Mouse (Mus musculus) mesoderm, embryonic 11.5 days (tissue): ENCODE measurements around the gene 2810459M11Rik.
"Not testable (repeated sequence)": the region's sequence is repeated elsewhere in the genome, so short reads cannot be mapped to it uniquely, and the experiment has no call there.

ENCODE experiments used
- DNase-seq: peaks from one replicate; pipeline ENCODE4 v3.0.0-alpha.2; 2012; ENCODE audit warnings: low read depth, low spot score

The 2810459M11Rik gene

DNA sequence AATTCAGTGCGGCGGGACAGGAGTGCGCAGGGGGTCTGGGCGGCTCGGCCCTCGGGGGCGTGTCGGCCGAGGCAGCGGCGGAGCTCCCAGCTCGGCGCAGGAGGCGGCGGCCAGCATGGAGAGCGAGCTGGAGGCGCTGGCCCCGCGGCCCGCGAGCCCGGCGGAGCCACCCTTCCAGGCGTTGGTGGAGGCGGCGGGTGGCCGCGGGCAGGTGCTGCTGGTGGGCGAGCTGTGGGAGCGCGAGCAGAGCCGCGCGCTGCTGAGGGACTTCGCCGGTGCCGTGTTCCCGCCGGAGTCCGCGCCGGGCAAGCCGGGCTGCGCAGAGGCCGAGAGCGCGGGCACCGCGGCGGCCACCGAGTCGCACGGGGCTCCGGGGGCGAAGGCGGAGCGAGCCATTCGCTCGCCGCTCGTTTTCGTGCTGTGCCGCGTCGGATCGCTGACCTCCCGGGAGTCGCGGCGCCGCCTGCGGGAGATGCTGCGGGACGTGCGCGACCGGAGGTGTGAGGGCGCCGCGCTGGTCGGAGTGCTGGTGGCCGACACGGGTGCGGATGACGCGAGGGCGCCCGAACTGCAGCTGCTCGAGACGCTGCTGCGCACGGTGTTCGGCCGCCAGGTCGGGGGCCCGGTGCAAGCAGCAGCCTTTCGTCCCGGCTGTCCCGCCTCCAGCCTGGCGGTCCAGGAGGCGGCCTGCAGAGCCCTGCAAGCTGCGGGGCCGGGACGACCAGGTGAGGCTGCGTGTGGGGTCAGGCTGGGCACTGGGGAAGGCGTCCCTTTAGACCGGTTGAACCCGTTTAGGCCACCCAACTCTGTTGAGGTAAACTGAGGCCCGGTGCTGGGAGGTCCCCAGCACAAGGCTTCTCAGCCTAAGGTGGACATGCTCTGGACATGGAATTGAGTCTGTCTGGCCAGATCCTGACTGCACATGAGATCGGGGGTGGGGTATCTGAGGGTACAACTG, at the start of gene 2810459M11Rik:
2810459M11Rik (plus strand) TSS at position 16 of the 958 bp plus-strand sequence.
- DNase-seq = peak; percentile 33

- DNase-seq = no peak
Measured at GRCm38 (mm10) chr1:85997221-85997620, 48.4 kb upstream of the 2810459M11Rik start.

- no peak for DNase-seq
Measured at GRCm38 (mm10) chr1:85998012-85998411, 47.7 kb upstream of the 2810459M11Rik start.

DNA sequence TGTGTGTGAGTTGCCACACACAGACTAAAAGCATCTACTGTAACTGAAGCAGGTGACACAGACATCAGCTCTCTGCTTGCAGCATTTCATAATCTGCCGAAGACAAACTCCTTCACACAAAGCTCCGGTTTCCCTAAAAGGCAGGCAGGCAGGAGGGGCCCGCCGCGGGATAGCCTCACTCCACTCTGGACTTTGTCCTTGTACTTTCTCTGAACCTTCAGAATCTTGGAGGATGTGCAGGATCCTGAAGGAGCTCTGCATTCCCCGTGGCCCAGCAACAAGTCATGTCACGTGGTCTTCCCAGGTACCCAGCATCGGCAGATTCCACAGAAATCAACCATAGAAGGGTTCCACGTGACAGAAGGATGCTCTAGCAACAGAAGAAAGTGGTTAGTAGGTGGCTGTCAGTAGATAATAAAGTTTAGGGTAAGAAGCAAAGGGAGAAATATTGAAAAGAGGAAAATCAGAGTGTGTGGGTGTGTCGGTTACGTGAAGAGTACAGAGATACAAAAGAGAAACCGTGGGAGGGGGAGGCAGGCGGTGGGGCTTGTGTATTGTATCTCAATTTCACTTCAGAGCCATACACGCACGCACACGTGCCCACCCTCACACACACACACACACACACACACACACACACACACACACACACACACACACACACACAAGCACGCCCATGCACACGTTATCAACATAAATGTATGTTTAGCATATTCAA, 45.7 kb upstream of the 2810459M11Rik start:
- DNase-seq = no peak

GRCm38 (mm10) chr1:86005540-86005939, 40.1 kb upstream of the 2810459M11Rik start:
- no peak for DNase-seq

DNA sequence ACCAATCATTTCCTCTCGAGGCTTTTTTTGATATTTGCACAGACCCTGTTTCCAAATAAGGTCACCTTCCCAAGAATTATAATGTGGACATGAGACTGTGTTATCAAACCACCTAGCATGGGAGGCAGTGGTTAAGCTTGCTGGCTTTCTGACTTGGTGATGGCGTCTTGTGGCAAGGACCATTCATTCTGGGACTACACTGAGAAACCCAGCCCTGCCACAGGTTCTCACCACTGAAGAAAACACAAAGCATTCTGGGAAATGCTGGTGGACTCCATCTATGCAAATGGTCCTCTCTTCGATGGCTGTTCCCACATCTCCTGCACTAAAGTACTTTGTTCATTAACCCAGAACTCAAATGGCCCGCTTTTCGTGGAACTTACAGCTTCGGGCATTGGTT, 39.6 kb upstream of the 2810459M11Rik start:
- DNase-seq = no peak

DNA sequence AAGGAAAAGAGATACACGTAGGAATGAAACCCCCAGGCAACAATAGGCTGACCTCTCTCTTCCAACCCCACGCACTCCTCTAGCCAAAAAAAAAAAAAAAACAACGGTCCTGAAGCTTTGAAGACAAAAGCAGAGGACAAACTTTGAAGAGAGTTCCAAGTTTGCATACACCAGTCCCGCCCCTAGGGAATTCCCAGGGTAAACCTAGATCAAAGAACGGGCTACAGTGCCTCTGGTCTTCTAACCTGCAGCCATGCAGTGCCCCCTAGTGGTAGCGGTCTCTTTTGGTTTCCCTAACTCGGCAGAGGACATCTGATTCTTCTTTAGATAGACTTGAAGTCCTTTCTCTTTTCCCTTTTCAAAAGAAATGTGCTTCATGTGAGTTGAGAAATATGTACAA, 37.9 kb upstream of the 2810459M11Rik start:
- DNase-seq = peak; percentile 93

DNA sequence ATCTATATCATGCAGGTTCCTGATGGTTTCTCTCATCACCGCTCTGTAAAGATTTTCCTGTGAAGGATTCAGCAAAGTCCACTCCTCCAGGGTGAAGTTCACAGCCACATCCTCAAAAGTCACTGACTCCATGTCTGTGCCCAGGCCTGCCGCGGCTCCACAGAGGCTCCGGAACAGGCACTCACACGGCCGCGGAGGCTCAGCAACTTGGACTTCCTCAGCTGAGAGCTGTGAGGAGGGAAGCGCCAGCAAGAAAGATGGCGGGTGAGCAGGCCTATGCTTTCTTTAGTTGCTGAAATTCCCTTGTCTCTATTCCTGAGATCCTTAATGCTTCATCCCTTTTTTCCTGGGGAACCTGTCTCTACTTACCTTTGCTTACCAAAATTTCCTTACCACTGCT, 29.9 kb upstream of the 2810459M11Rik start:
- not testable (repeated sequence) for DNase-seq

- no peak for DNase-seq
Measured at GRCm38 (mm10) chr1:86016516-86016915, 29.1 kb upstream of the 2810459M11Rik start, which contains the start of gene Spata3. Gene Spata3, plus strand, starts transcription at chr1:86016816.

- peak; percentile 78 for DNase-seq
Measured at GRCm38 (mm10) chr1:86018235-86019055, 27.2 kb upstream of the 2810459M11Rik start.

DNA sequence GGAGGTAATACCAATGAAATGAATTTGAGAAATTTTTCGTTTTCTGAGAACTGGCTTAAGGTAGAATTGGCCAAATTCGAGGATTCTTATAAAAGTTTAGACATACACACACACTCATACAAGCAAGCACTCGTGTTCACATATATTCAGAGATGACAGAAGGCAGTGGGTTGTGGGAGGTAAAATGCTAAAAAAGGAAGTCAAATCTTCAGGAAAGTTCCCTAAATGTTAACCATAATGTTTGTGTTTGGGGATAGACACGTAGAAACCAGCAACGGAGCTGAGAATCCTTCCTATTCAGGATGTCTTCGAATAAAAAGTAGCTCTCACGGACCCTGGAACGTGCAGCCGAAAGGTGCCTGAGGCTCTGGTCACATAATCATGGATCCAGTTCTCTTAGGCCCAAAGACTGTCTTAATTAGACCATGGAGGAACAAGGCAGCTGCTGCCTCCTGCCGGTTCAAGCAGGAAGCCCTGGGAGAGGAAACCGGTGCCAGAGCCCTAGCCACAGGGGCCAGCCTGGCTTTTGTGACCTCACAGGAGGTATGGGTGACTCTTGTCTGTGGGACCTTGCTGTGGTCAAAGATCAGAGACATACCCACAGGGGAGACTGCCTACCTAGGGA, 24.2 kb upstream of the 2810459M11Rik start:
- DNase-seq = no peak

GRCm38 (mm10) chr1:86032273-86032987, 13.2 kb upstream of the 2810459M11Rik start:
- DNase-seq = peak; percentile 24

DNA sequence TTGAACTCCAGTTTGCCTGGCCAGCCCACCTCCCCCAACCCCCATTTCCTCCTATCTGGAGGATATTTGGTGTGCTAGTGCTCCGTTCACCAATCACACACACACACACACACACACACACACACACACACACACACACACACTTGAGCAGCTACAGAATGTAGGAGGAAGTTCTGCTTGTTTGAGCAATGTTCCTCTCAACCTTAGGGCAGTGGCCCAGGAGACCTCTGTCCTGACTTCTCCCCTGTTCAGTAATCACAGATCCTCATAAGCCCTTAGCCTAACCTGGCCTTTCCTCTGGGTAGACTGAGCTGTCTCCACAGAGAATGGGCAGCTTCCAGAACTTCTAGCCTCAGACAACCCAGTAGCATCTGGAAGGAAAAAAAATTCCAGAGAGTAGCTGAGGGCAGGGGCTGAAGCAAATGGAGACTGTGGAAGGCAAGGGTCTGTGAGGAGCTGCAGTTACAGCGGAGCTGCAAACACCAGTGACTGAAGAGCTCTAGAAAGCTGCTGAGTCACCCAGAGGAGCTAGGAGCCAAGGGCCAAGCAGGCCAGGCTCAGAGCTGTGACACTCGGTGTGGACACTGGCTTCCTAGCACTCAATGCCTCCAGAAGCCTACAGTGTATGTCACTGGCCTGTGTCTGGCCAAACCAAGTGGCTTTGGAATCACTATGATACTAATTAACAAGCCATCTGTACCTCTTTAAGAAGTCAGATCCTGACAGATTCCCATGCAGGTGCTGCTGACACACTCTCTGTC, 7.3 kb upstream of the 2810459M11Rik start:
- DNase-seq = no peak

DNA sequence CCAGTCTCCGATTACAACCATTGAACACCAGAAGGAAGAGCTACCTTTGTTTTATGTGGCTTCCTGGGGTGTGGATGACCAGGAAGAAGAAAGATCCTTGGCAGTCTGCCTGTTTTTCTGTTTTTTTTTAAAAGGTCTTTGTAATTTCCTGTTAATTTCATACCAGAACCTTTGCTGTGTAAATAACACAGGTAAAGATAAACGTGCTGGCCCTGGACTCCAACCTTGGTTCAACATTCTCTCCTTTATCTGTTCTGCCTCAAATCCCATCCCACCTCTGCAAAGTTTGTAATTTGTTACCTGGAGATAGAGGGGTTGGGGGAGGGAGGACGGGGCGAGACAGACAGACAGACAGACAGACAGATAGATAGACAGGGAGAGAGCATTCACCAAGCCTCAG, 5.5 kb upstream of the 2810459M11Rik start:
- DNase-seq = no peak

GRCm38 (mm10) chr1:86040817-86041216, 4.8 kb upstream of the 2810459M11Rik start:
- no peak for DNase-seq

DNA sequence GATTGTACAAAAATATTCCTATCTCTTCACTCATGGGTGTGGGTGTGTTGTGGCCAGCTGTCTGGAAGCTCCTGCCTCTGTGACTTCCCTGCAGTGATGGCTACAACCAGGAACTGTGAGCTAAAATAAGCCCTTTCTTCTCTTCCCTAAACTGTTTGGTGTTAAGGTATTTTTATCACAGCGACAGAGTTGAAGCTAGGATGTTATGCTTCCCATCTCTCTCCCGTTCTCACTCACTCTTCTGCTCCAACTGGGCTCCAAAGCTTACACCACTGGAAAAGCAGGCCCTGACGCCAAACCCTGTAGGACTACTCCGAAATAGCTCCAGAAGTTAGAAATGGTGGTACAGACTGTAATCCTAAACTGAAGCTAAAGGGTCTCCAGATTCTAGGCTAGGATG, 607 bp upstream of the 2810459M11Rik start:
- DNase-seq = no peak

DNA sequence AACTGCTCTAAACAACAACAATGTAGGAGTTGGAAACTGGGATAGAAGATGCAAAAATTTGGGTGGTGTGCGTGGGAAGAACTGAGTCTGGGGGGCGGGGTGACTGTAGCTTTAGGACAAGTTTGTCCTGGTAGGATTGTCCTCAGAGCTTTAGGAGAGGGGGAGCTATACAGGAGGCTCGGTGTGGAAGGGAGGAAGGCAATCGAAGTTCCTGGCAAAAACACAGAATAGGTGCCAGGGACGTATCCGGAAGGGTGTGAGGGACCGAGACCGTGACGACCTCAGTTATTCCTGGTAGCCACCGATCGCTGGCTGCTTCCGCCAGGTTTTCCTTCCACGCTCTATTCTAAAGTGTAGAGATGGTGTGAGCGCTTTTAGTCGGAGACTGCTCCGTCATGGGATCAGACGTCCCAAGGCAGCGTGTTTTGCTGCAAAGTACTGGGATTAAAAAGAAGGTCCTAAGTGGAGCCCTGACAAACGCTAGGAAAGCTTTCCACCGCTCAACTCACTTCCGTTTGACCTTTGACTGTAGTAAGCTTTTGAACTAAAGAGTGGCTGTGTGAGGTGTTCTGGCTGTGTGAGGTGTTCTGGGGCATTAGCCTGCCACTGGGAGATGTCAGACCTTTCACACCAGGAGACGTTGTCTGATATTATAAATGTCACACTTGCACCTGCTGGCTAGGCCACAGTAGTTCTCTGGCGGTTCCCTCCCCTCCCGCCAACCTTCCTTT, 1.3 kb downstream of the 2810459M11Rik start:
- DNase-seq = peak; percentile 6

GRCm38 (mm10) chr1:86048231-86048630, 2.6 kb downstream of the 2810459M11Rik start:
- DNase-seq = no peak

DNA sequence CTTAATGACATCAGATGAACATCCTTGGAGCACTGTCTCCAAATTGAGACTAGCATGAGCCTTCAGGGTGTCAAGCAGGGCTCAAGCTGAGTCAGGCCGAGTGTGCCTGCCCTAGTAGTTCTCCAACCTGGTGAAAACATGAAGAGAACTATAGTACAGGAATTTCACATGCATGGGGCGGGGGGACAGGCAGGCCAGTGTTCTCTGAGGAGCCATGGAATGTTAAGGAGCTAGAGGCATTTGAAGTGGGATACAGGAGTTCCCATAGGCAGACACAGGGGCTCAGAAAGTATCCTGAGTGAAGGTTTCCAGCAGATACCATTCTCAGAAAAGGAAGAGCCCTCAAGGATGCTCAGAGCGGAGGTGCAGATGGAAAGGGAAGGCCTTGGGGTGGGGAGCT, 3.1 kb downstream of the 2810459M11Rik start:
- DNase-seq = no peak
